Mouse (Mus musculus) ovary, postnatal 10 days (tissue): ENCODE measurements around the gene Tns1.

Source experiments
- DNase-seq: peaks from one replicate; pipeline ENCODE4 v3.0.0; 2022; ENCODE audit warnings: low spot score

The Tns1 gene

DNA sequence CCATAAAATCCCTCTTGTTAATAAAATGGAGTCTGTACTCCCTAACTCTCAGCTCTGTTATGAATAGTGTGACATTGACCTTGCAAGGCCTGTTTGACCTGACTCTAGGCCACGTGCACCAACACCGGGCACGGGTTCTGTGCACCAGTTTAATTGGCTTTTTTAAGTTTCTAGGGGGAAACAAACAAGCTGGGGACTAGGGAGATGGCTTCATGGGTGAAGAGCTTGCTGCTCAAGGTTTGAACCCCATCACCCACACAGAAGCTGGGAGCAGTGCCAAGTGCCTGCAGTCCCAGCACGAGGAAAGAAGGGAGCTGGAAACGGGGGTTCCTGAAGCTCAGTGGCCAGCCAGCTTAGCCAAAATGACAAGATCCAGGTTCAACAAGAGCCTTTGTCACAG is 192.4 kb downstream of the Tns1 start:
- no peak for DNase-seq

DNA sequence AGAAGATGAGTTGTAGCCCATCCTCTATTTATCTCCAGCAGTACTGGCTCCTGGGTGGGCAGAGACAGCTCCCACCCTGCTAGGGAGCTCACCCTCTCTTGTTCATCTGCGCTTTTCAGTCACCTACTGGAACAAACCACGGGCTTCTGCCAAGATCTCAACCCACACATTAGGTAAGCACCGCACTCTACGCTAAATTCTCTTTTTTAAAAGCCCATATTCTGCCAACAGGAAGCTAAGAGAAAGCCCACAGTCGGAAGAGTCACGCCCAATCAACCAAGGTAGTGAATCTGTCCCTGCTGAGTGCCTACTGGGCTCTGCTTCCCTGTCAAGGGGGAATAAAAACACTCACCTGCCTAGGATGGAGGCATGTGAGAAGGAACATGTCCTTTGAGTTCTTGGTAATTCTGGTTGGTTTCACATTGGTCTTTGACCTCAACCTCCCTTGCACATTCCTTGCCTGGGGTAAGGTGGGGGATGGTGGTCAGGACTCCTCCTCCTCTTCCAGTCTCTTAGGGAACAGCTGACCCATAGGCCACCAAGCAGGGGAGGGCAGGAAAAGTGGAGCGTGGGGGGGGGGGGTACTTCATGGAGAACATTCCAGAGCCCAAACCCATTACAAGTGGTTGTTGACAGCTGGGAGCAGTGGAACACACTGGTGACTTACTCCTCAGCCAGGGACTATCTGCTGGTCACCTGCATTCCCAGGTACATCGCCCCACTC is 193.7 kb downstream of the Tns1 start:
- DNase-seq: no peak

DNA sequence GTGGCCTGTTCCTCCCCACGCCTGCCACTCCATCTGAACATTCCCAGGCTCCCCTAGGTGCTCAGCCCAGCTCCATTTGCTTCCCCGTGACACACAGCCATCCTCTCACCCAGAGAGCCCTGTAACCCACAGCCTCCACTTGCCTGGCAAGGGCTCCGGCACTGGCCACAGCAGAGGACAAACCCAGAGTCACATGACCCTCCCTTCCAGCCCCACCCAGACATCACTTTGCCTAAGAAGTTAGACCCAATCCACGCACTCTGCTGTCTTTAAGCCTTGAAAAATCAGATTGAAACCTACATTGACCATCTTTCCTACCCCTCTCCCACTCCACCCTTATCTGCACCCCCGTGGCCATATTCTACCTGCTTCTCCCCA is 194.3 kb downstream of the Tns1 start:
- DNase-seq: no peak

DNA sequence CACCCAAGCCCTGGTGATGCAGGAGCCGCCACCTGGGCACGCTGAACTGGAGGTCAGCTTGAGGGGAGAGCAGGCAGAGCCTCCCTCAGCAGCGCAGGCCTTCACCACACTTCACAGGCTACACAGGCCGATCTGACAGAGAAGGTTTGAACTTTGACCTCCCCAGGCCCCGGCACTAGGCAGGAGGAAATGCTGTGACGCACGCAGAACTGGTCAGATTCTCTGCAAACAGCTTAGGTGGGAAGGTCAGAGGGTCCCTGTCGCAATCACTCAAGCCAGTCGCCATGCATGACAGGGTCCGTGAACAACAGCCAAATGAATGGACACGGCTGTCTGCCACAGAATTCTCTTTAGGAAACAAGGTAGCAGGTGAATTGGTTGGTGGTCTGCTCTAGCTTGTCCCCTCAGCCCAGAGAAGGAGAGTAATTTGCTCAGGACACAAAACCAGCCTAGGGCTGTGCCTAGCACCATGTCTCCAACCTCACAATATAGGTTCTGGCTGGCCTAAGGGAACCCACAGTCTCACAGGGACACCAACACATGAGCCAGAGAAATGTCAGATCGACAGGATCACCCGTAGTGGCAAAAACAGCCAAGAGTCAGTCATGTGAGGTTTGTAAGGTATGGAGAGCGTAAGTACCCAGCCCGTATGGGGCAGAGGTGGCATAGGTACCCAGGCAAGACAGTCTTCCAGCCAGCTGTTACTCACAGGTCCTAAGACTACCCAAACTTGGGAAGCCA is 194.9 kb downstream of the Tns1 start:
- DNase-seq: no peak

DNA sequence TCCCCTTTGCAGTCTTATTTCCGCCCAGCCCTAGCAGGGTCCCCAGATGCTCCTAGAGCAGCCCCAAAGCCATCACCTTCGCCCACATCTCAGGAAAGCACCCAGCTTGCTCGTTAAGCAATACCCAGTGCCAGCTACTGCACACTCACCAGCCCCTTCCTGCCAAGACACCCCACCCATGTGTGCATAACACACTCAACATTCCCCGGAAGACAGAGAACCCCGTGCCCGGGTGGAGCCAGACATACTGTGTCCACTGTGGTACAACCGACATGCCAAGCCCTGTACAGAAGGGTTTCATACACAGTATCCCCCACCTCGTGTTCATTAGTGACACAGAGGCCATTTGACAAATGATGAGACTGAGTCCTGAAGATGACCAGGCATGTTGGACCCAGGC is 195.9 kb downstream of the Tns1 start:
- no peak for DNase-seq

DNA sequence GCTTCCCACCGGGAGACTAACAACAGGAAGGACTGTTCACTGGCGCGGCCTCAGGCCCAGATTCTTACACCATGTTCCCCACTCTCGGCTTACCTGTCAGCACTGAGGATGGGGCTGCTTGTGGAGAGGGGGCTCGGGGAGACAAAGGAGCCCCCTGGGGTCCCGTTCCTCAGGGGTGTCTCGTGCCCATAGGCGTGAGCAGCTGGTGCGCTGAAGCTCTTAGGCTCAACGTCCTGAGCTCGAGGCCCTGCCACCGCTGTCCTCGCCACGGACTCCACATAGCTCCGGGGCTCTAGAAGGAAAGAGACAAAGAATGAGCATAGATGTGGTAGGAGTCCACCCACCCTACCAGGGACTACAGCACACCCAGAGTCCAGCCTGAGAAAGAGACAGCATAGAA is 196.4 kb downstream of the Tns1 start:
- DNase-seq: no peak

DNA sequence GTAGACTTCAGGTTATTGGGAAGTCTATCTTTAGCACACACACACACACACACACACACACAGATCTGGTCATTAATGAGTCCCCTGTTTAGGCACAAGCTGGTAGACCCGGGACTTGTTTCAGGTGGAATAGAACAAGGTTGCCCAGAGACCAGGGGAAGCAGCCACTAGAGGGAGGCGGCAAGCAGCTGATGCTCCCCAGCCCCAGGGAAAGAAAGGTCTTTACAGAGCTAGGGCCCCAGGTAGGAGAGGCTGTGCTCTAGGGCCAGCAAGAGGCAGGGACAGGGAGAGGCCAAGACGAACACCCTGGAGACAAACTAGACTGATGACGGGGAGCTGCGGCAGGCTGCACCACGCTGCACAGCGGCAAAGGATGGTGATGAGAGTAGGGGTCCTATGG is 198.0 kb downstream of the Tns1 start:
- no peak for DNase-seq

DNA sequence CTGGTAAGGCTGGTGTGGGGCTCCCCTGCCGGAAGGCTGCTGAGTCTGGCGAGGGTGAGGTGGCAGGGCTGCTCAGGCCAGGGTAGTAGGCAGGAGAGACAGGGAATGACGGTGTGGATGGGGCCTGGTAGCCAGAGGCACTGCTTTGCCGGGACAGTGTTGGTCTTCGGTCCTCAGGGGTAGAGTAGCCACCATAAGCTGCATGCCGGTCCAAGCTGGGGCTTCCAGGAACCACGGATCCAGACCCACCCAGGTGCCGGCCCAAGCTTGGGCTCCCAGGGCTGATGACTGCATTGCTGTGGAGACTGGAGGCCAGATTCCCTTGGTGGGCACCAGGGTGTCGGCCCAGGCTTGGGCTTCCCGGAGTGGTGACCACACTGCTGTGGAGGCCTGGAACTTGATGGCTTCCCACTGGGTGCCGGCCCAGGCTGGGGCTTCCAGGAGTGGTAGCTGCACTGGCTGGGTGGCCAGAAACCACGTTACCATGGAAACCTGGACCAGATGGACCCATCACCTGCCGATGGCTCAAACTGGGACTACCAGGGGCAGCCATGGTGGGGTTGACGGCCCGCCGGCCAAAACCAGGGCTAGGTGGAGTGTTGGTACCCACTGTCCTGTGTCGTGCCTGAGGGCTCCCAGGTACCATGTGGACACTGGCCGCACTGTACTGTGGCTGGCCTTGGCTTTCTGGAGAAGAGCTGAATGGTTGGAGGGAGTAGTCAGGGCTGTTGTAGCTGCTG is 199.2 kb downstream of the Tns1 start:
- DNase-seq: no peak

DNA sequence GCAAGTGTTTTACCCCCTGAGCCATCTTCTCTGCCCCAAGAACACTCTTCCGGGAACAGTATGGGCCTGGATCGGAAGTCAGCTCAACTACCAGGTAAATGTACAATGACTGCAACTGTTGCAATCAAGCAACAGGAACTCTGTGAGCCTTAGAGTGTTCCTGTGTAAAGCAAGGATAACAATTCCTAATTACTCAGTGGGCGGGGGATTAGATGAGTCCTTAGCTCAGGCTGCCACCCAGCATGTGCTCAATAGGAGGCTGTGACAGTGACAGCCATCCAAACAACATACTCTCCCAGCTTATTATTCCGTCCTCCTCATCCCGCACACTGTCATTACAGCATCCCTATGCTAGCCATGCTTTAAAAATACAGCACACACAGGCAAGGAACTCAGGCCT is 200.0 kb downstream of the Tns1 start:
- no peak for DNase-seq

DNA sequence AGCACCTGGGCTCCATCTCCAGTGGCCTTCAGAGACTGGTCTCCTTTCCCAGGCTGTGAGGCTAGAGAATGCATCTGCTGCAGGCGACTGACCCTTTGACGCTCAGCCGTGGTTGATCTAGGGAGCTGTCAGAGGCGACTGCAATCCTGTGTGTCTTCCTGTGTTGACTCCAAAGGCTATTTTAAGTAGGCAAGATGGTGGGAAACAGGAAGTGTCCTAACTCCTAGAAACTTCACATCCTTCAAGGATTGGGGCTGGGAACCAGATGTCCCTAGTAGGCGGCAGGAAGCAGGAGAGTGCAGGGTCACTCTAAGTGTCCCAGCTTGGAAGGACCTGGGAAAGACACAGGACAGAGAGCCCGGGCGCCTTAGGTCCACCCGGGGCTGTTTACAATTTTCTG is 201.1 kb downstream of the Tns1 start:
- DNase-seq: no peak

DNA sequence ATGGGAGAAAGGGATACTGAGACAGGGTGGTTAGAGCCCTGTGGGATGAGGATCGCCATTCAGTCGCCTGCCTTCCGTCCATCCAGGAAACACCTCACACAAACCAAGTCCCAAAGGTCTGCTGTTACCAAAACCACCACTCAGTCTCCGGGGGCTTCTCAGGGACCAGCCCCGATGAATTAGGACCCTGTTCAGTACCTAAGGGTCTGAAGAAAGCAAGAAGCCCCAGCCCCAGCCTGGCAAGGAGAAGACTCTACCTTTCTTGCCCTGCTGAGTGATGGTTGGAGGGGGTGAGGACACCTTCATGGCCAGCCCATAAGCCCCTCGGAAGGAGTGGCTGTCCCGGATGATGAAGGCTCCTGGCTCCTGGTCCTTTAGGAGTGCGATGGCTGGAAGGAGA is 203.5 kb downstream of the Tns1 start:
- no peak for DNase-seq

DNA sequence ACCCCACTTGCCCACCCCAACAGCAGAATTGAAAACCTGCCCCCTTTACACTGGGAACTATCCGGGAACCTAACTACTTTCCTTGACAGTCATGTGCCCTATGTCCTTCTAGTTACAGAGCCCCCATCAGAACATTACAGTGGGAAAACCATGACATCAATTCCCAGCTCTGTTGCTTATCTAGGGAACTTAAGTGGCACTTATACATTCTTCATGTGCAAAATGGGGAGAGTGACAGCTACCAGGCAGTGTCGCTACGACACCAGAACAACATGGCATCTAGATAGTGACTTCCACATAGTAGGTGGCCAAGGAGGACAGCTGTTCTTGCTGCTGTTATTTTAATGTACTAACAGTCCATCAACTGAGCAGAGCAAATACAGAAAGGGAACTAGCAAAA is 204.3 kb downstream of the Tns1 start:
- DNase-seq: no peak

DNA sequence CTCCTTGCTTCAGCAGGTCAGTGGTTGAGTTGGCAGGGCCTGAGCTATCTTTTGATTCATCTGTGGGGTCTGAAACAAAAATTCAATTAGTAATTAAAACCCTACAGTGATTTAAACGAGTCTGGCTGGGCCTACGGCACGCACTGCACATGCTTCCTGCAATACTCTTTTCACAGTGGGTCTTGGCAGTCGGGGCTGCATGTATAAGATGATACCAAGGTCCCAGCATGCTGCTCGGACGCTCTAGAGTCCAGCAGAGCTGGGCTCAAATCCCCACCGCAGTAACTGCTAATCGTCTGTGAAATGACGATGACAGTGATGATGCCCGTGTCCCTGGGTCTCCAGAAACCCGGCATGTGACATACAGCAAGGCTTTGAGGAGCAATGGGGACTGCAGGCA is 206.2 kb downstream of the Tns1 start:
- no peak for DNase-seq

DNA sequence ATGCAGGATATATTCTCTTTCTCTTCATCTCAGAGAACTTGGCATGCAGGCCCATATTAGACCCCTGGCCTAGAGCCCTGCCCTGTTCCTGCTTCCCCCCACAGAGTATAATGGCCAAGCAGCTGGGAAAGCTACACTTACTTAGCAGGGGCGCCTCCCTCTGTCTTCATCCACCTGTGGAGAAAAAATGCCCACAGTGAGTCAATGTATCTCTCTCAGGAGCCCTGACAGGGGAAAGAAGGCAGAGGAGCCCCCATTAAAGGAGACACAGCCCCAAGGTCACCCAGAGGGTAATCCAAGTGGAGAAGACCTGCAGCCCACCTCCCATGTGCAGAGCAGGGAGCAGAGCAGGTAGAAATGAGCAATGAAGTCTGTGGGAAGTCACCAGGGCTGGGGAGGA is 208.0 kb downstream of the Tns1 start:
- DNase-seq: no peak

DNA sequence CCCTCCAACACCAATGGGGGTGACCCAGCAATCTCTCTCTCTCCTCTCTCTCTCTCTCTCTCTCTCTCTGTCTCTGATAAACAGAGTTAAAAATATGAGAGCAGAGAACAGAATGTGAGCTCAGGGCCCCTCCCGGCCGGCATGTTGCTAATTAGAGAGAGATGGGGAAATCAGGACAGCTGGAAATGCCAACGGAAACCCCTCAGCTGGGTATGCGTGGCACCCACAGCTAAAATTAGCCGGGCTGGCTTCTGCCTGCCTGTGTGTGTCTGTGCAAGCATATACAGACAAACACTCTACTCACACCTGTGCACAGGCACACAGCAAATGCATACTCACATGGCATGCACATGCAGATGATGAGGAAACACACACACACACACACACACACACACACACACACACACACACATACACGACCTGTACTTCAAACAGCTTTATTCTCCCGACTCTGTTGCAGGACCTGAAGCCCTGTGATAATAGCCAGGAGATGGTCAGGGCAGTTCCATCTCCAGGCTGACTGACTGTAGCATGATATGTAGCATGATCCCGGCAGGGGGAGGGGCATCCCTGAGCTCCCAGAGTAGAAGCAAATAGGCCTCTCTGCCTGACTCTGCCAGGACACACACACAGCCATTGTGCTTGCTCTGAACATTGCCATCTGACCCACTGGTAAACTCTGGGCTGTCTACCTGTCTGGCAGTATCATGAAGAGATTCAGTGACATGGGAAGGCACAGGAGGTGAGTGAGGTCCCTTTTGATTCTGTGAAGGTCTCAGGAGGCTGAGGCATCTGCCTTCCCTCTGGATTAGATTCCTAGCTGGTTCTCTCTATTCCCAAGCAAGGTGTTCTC is 208.8 kb downstream of the Tns1 start:
- no peak for DNase-seq

DNA sequence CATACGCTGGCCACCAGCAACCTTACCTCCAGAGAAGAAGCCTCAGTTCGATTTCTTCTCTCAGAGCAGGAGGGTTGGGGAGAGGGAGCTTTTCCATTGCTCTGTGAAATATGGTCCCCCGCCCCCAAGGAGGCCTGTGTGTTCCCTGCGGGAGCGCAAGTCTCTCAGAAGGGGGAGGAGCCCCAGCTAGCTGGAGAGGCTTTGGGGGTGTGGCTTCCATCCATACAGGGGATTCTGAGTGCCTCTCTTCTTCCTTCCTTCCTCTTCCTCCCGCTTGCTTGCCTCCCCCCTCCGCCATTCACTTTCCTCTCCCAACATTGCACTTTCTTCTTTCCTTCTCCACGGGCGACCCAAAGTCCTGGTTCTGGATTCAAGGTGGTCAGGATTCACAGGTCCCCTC is 210.2 kb downstream of the Tns1 start:
- no peak for DNase-seq

DNA sequence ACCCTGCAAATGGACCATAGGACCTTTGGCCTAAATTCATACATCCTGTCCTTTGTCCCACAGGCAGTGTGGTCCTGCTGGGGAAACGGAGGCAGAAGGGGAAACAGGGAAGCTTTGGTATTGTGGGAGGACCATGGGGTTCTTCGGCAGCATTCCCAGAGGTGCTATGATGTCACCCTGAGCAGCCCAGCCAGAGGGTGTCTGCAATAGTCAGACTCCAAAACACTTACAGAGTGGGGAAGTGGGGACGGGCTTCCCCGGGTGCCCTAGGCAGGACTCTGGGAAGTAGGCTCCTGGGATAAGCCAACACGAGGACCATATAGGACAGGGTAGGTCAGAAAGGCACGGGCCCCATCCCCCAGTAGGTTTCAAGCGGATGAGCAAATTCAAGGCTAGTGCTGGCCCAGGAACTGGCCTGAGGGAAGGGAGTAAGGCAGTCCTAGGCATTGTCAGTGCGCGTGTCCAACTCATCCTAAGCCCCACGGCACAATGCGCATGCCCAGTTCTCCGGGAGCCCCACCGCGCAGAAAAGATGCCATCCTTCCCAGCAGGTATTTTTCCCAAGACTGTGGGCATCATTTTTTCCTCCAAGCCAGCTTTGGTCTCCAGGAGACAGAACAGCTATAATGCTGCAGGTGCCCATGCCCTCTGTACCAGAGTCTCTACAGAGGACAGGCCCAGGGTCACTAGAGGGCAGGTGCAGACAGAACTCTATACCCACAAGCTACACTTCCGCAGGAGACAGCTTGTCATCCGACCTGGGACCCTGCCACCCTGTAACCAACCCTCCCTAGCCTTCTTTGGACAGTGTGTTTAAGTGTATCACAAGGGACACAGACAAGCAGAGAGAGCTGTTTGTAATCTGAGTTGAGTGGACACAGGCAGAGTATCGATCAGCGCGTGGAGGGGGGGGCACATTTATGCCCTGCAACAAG is 210.9 kb downstream of the Tns1 start:
- no peak for DNase-seq

DNA sequence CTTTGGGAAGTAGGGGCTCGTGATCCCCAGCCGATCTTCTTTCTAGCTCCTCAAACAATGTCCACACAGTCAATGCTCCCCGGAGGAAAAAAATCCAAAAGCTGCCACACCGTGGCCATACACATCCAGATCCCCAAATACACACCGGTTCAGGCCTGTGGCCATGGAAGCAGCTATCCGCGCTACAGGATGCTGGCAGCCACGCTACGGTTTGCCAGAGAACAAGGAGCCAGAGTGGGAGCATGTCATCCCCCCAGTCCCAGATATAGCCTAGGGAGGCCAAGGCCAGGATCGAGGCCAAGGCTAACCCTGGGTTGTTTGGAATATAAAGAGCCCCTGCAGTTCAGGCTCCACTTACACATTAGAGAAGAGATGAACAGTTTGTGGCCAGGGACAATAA is 211.8 kb downstream of the Tns1 start:
- DNase-seq: no peak

DNA sequence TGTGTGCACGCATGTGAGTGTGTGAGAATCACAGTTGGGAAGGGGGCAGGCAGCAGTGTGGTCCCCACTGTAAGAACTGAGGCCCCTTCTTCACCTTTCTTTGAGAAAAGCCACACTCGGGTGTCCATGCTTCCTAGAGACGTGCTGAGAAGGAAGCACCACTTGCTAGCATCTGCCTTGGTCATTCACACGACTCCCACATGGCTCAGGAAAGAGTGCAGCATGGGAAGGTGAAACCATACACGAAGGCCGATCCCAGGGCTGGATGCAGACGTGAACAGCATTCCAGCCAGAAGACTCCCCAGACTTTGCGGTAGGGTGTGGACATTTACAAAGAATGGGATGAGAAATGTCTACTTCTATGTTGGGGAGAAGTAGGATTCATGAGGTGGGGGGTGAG is 212.3 kb downstream of the Tns1 start:
- DNase-seq: no peak

DNA sequence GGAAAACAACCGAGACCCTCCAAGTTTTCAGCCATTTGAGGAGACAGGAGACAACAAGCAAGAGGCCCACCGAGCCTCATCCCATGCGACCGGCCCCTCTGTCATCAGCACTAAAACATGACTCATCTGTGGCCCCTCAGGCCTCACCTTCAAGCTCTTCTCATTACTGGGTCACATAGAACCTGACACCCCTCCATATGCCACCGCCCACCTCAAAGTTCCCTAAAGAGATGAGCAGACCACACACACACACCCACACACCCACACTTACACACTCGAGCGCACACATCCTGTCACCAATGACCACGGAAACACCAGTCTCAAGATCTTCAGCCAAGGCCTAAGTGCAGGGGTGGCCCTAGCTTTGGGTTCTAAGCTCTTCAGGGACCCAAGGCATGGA is 213.5 kb downstream of the Tns1 start:
- no peak for DNase-seq

DNA sequence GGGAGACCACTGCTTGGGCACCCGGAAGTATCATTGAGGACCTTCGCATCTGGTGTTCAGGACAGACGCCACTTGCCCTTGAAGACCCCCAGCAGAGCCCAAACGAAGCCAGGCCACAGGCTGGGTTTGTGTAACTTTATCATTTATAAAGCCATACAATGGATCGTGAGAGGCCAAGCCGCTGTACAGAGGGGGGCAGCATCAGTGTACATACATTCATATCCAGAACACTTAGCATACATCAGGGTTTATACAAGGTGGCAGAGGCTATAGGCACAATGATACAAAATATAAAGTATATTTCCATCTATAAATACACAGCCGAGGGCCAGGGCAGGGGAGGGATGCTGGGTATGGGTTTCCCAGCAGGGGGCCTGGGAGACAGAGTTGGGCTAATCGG is 214.1 kb downstream of the Tns1 start:
- no peak for DNase-seq
